Comparison of ENCODE assay signal across 11 mouse cellular contexts in genomic region chr4:32932056-32932455, GRCm38 (mm10). TPM values are rescaled to one million over a fixed set of nuclear protein-coding genes. Genes with fewer than 3 reads are reported as not detected.
DNase-seq lines count a peak whose midpoint lies in the region; ATAC-seq and TF ChIP-seq lines count a peak whose summit lies in the region.
"Had no signal": no experiment of that assay in that cellular context is flagged by ENCODE, and none has a peak within 500 bp of the region (broad histone marks: within the 10 kb centered on the region; RNA-seq: fewer than 3 reads in every experiment).

No protein-coding gene starts in this region.

- peak; percentile 33 for DNase-seq in kidney, adult 2 months
- DNase-seq in kidney, adult 18-20 months, result no peak
- peak; percentile 94 for DNase-seq in ES-E14 (ENCODE audit: low read depth, low spot score)
- peak; percentile 37 for DNase-seq in embryo, embryonic 9.5 days (ENCODE audit: extremely low spot score)
- peak; percentile 42 to 67 for DNase-seq in kidney, postnatal 4 days
- DNase-seq in cerebellum, adult 9-10 months, result no peak
- DNase-seq in midbrain, embryonic 14.5 days, result no peak
- no peak for DNase-seq in layer of hippocampus, postnatal 25 days (ENCODE audit: extremely low spot score in 1 of 2, low spot score in 1 of 2)
- DNase-seq: gastrocnemius, postnatal 25 days; liver had no signal

- H3K4me3 ChIP-seq in kidney, adult 2 months (ENCODE audit: insufficient read depth, low read depth, low read length), result peak overlapping the region; percentile 32; the same call in 1 of the 2 replicates
- H3K4me3 ChIP-seq in ES-E14 (ENCODE audit: insufficient read depth in 1 of 2, low read depth in 1 of 2, low read length in 2 of 2, poor library complexity in 1 of 2, severe bottlenecking in 1 of 2), result peak overlapping the region; percentile 24 to 50
- no peak overlapping the region for H3K4me3 ChIP-seq in midbrain, embryonic 14.5 days (replicated peaks; ENCODE audit: low read depth, low read length)

- TF ChIP-seq CTCF in kidney, adult 2 months (conservative IDR thresholded peaks at IDR 0.05; ENCODE audit: insufficient read depth, insufficient read length, low read depth, low read length), result no peak

- WGBS in kidney, adult 2 months, result 44% methylated on average over 9 of the region's 9 CpGs
- WGBS in midbrain, embryonic 14.5 days, result 58% methylated on average over 9 of the region's 9 CpGs

- H3K27ac ChIP-seq in kidney, adult 2 months (ENCODE audit: insufficient read depth, low read depth, low read length), result no peak overlapping the region
- H3K27ac ChIP-seq in ES-E14 (ENCODE audit: insufficient read depth, low read depth, low read length, poor library complexity, severe bottlenecking), result peak overlapping the region; percentile 17; the same call in 1 of the 2 replicates
- no peak overlapping the region for H3K27ac ChIP-seq in midbrain, embryonic 14.5 days (replicated peaks; ENCODE audit: low read depth, low read length)
- H3K27ac ChIP-seq: macrophage had no signal

- H3K9ac ChIP-seq in ES-E14 (ENCODE audit: insufficient read depth, low read depth, low read length, poor library complexity, severe bottlenecking), result peak overlapping the region; percentile 39; the same call in 1 of the 2 replicates
- H3K9ac ChIP-seq in midbrain, embryonic 14.5 days (replicated peaks; ENCODE audit: low read length), result no peak overlapping the region

- in situ Hi-C loops in ES-E14 (cut with MboI; ENCODE audit: low sequenced_read_pairs in 2 of 2, unreplicated experiment in 2 of 2), result no loop called here

- peaks cover 2% of the 10 kb centered on the region; the same call in 1 of the 2 replicates for H3K4me1 ChIP-seq in kidney, adult 2 months (ENCODE audit: control insufficient read depth, insufficient read depth, low read length)
- peaks cover 8 to 14% of the 10 kb centered on the region in 2 experiments for H3K4me1 ChIP-seq in ES-E14 (ENCODE audit: control insufficient read depth in 2 of 2, insufficient read depth in 2 of 2, low read length in 2 of 2, poor library complexity in 1 of 2)
- no peaks in the 10 kb centered on the region for H3K4me1 ChIP-seq in midbrain, embryonic 14.5 days (ENCODE audit: control insufficient read depth, insufficient read depth, low read length)

- H3K4me2 ChIP-seq in midbrain, embryonic 14.5 days (ENCODE audit: low read length), result no peak overlapping the region

- no peaks in the 10 kb centered on the region for H3K36me3 ChIP-seq in kidney, adult 2 months (ENCODE audit: control insufficient read depth, insufficient read depth, low read length)
- H3K36me3 ChIP-seq in ES-E14 (ENCODE audit: control insufficient read depth, insufficient read depth, low read length, poor library complexity, severe bottlenecking), result no peaks in the 10 kb centered on the region
- no peaks in the 10 kb centered on the region for H3K36me3 ChIP-seq in midbrain, embryonic 14.5 days (ENCODE audit: control insufficient read depth, insufficient read depth, low read length)

- no peak for ATAC-seq in midbrain, embryonic 14.5 days (ENCODE audit: low FRiP score, low TSS enrichment)

- no peak for TF ChIP-seq POLR2A in kidney, adult 2 months (IDR thresholded peaks at IDR 0.05; ENCODE audit: low read depth, low read length)

- no peaks in the 10 kb centered on the region for H3K9me3 ChIP-seq in ES-E14 (ENCODE audit: control insufficient read depth, insufficient read depth, low read depth, low read length)
- H3K9me3 ChIP-seq in midbrain, embryonic 14.5 days (ENCODE audit: control insufficient read depth, low read length), result no peaks in the 10 kb centered on the region

- no peaks in the 10 kb centered on the region for H3K27me3 ChIP-seq in kidney, adult 2 months (replicated peaks; ENCODE audit: control insufficient read depth, insufficient read depth, low read length)
- no peaks in the 10 kb centered on the region for H3K27me3 ChIP-seq in midbrain, embryonic 14.5 days (ENCODE audit: control insufficient read depth, insufficient read depth, low read length)

TF ChIP-seq in ES-E14, 5 proteins besides CTCF, POLR2A, EP300 and RAD21:
- no peak for TF ChIP-seq ZC3H11A (IDR thresholded peaks at IDR 0.05; ENCODE audit: borderline replicate concordance, low read depth, low read length)
- no peak for TF ChIP-seq MAFK (IDR thresholded peaks at IDR 0.05; ENCODE audit: insufficient read depth, low read depth, low read length)
- 0 out of 2 replicates have a peak, but pooled peaks have one; percentile 29 for TF ChIP-seq HCFC1 (IDR thresholded peaks at IDR 0.05; ENCODE audit: borderline replicate concordance, insufficient read depth, low read length)
- TF ChIP-seq ZNF384 (IDR thresholded peaks at IDR 0.05; ENCODE audit: low read depth, low read length), result no peak
- no peak for TF ChIP-seq CHD2 (IDR thresholded peaks at IDR 0.05; ENCODE audit: low read depth, low read length)

RNA-seq across cellular contexts. Expression of gene Ankrd6, which starts 18.6 kb away (rescaled TPM):
- 0.71 and 1.1 TPM in 2 replicates for polyA plus RNA-seq in kidney, adult 2 months (2012; rRNA removed)
- 7.8 TPM in 2 replicates for total RNA-seq in ES-E14 (2012; rRNA removed)
- 25.4 and 31.3 TPM in 2 replicates for polyA plus RNA-seq in midbrain, embryonic 14.5 days (2014; fragmentation: Nextera tagmentation; extraction: Ambion mirVana)
- 10 to 100 TPM; 34.8 to 35.6 TPM for total RNA-seq in layer of hippocampus, postnatal 25 days (2021)

RNA-seq across cellular contexts. Expression of gene Rragd, which starts 50.8 kb away (rescaled TPM):
- 14.3 and 18.9 TPM in 2 replicates for polyA plus RNA-seq in kidney, adult 2 months (2012; rRNA removed)
- total RNA-seq in ES-E14 (2012; rRNA removed), result 14.4 and 15.0 TPM in 2 replicates
- 29.1 and 34.4 TPM in 2 replicates for polyA plus RNA-seq in midbrain, embryonic 14.5 days (2014; fragmentation: Nextera tagmentation; extraction: Ambion mirVana)
- total RNA-seq in layer of hippocampus, postnatal 25 days (2021), result 10 to 100 TPM; 58.9 to 60.5 TPM

Comparison
In these comparisons a context has a peak if more than half of its experiments do, and no peak if none do; other contexts are left out.
1. DNase-seq: peak in kidney, adult 2 months (single experiment), ES-E14 (single experiment), embryo, embryonic 9.5 days (single experiment) and kidney, postnatal 4 days (2 of 2); none in kidney, adult 18-20 months (single experiment), cerebellum, adult 9-10 months (single experiment), midbrain, embryonic 14.5 days (single experiment) and layer of hippocampus, postnatal 25 days (0 of 2).